Mouse (Mus musculus) embryonic fibroblast, embryonic 13.5 days (primary cell): Measurements from ENCODE around the gene Mgat4b. TPM values are rescaled to one million over a fixed set of nuclear protein-coding genes. Genes with fewer than 3 reads are reported as not detected.

ENCODE experiments used
- H3K27ac ChIP-seq: 2 replicates; pipeline ENCODE4 v1.5.1; 2012; ENCODE audit warnings: low read length, control low read depth, inconsistent platforms; ENCODE audit not compliant: insufficient read depth
- H3K4me1 ChIP-seq: 2 replicates; pipeline ENCODE4 v1.6.1; 2011; ENCODE audit warnings: low read length; ENCODE audit not compliant: control insufficient read depth, insufficient read depth
- H3K4me3 ChIP-seq: 2 replicates; pipeline ENCODE4 v1.5.1; 2011; ENCODE audit warnings: mild to moderate bottlenecking, control low read depth, low read length; ENCODE audit not compliant: insufficient read depth
- CTCF ChIP-seq: IDR thresholded peaks from 2 replicates; pipeline ENCODE4 v1.5.1; 2011; ENCODE audit warnings: mild to moderate bottlenecking, control low read depth, low read length, moderate library complexity, borderline replicate concordance; ENCODE audit not compliant: insufficient read depth
- POLR2A ChIP-seq: IDR thresholded peaks from 2 replicates; pipeline ENCODE4 v1.6.1; 2011; ENCODE audit warnings: low read depth, mild to moderate bottlenecking, control low read depth, low read length, moderate library complexity
- polyA plus RNA-seq: library from polyadenylated mRNA; stranded (reverse); fragments of >200 nt; gene quantifications from 2 replicates; pipeline ENCODE4 v1.2.4, GENCODE M21; 2011; ENCODE audit warnings: low read depth; ENCODE audit not compliant: missing spikeins, insufficient read length

Gene Mgat4b
- polyA plus RNA-seq, 1 experiment: 35.1 TPM

GRCm38 (mm10) chr11:50211322-50212059 lies 801 bp downstream of the Mgat4b start:
- TF ChIP-seq CTCF: no peak
- no peak for TF ChIP-seq POLR2A
- Histone ChIP-seq H3K4me3 (0 out of 2 replicates have a peak overlapping the region, but pooled peaks have one; percentile 85), H3K27ac (peak overlapping the region; percentile 80), H3K4me1 (peaks cover 18% of the 10 kb centered on the region)

DNA sequence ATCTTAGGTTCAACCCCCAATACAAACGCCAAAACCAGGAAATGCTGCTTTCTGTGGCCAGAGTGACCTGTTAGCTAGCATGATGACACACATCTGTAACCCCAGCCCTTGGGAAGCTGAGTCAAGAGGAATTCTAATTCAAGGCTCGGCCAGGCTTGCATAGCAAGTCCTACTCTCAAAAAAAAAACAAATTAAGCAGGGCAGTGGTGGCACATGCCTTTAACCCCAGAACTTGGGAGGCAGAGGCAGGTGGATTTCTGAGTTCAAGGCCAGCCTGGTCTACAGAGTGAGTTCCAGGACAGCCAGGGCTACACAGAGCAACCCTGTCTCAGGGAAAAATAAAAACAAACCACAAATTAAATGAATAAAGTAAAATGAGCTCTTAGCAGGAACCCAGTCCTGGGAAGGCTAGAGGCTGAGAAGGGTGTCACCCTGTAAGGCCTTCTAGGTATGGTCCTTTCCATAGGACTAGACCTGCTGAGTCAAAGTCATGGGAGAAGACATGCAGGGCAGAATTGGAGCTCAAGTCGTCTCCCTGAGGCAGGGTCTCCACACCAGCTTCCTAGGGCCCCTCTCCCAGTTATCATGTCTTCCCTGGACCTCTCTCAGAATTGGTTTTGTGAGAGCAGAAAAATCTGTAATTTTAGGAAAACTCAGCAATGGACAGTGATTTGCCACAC lies 1.5 kb downstream of the Mgat4b start:
- Histone ChIP-seq H3K4me3 (no peak overlapping the region), H3K4me1 (peaks cover 18% of the 10 kb centered on the region), H3K27ac (peak overlapping the region; percentile 80)
- TF ChIP-seq POLR2A (no peak), CTCF (no peak)

- Histone ChIP-seq H3K27ac (peak overlapping the region; percentile 80), H3K4me3 (no peak overlapping the region), H3K4me1 (peaks cover 21% of the 10 kb centered on the region)
- no peak for TF ChIP-seq POLR2A
- TF ChIP-seq CTCF: no peak
These were observed 2.4 kb downstream of the Mgat4b start for GRCm38 (mm10) chr11:50212848-50213758.

DNA sequence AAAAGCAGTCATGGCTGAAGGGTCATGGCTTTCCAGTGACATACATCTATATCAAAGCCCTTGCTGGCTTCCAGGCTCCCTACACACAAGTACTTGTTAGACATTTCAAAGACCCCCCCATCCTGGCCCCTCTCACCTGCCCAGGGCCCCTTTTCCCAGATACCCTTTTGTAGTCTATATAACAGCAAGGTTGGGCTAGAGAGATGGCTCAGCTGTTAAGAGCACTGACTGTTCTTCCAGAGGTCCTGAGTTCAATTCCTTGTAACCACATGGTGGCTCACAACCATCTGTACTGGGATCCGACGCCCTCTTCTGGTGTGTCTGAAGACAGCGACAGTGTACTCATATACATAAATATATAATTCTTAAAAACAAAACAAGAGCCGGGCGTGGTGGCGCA lies 3.9 kb downstream of the Mgat4b start:
- no peak for TF ChIP-seq POLR2A
- TF ChIP-seq CTCF: no peak
- Histone ChIP-seq H3K4me3 (no peak overlapping the region), H3K4me1 (peaks cover 24% of the 10 kb centered on the region), H3K27ac (no peak overlapping the region)

GRCm38 (mm10) chr11:50215633-50216032 lies 4.9 kb downstream of the Mgat4b start:
- TF ChIP-seq POLR2A: no peak
- no peak for TF ChIP-seq CTCF
- H3K4me3 ChIP-seq: no peak overlapping the region
- H3K4me1 ChIP-seq: peaks cover 24% of the 10 kb centered on the region
- H3K27ac ChIP-seq: no peak overlapping the region

DNA sequence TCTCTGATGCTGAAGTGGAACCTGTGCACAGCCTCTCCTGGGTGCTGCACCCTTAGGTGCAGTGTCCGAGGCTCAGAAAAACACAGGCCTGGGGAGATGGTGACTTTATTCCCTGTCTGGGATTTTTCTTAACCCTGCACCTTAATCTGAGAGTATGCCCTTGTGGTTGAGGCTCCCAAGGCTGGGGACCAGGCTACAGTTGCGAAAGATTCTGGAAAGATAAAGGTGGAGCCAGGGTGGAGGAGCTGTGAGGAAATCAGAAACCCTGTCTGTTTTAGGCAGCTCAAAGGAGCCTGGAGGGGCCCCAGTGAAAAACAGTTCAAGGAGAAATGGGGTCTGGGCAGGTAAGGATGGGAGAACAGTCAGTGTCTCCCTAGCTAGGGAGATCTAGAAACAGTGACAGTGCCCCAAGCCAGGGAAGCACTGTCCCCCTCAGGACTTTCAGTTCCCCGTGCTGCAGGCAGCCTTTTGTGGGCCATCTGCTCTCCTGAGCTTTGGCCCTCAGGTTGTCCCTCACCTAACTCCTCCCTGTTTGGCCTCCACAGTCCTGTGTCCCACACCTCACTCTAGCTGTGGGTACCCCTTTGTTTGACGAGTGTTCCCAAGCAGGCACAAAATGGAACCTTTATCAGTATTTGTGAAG lies 6.2 kb downstream of the Mgat4b start:
- Histone ChIP-seq H3K4me3 (no peak overlapping the region), H3K4me1 (peaks cover 23% of the 10 kb centered on the region), H3K27ac (no peak overlapping the region)
- TF ChIP-seq POLR2A: no peak
- no peak for TF ChIP-seq CTCF

DNA sequence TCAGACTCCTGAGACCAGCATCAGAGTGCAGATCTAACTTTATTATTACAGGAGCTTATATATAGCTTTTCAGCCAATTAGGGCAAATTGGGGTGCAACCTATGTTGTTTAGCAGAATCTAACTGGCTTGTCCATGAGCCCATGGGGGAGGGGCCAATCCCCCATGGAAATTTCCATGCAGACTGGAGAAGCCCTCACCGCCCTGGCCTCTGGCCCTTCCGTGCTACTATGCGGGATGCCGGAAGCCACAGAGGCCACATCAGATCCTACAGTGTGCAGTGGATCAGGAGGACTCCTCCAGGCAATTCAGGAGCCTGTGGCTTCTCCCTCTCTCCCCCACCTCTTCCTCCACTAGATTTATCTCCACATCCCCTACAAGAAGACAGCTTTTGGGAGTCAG lies 7.1 kb downstream of the Mgat4b start:
- no peak overlapping the region for H3K4me3 ChIP-seq
- no peak for TF ChIP-seq CTCF
- TF ChIP-seq POLR2A: no peak
- H3K27ac ChIP-seq: no peak overlapping the region
- H3K4me1 ChIP-seq: peaks cover 14% of the 10 kb centered on the region

DNA sequence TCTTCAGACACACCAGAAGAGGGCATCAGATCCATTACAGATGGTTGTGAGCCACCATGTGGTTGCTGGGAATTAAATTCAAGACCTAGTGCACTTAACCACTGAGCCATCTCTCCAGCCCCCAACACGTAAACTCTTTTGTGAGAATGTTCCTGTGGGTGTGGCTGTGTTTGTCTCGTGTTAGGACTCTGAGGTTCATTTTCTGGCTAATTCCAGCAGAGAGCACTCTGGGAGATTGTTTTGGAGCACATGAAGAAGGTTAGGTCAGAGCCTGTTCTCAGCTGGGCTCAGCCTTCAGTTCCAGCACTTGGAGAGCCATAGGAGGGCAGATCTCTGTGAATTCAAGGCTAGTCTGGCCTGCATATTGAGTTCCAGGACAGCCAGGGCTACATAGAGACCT lies 9.1 kb downstream of the Mgat4b start:
- H3K4me1 ChIP-seq: peaks cover 6% of the 10 kb centered on the region; the same call in 1 of the 2 replicates
- no peak overlapping the region for H3K27ac ChIP-seq

More for the DNA sequence above, 9.1 kb downstream of the Mgat4b start:
- TF ChIP-seq CTCF (no peak), POLR2A (no peak)
- no peak overlapping the region for H3K4me3 ChIP-seq
